ENCODE assay signal across 26 mouse cellular contexts in genomic region chr5:92964691-92965090, GRCm38 (mm10).
A peak's percentile ranks its signal among the peaks of the same experiment; 100 is the strongest.
DNase-seq lines count a peak whose midpoint lies in the region; ATAC-seq and TF ChIP-seq lines count a peak whose summit lies in the region.
"Had no signal": no experiment of that assay in that cellular context is flagged by ENCODE, and none has a peak within 500 bp of the region (broad histone marks: within the 10 kb centered on the region; RNA-seq: fewer than 3 reads in every experiment).

No protein-coding gene starts in this region.

- H3K4me3 ChIP-seq in CH12.LX (replicated peaks in 1 of 3; ENCODE audit: low read depth in 2 of 3, low read length in 2 of 3, poor library complexity in 1 of 3) = no peak overlapping the region
- no peak overlapping the region for H3K4me3 ChIP-seq in intestine, postnatal 0 days (ENCODE audit: low read depth, low read length)
- H3K4me3 ChIP-seq: embryonic facial prominence, embryonic 12.5 days; embryonic facial prominence, embryonic 15.5 days; erythroblast, embryonic 14.5 days; forebrain, embryonic 12.5 days; forebrain, embryonic 15.5 days; heart, adult 2 months; heart, embryonic 10.5 days; heart, embryonic 13.5 days; hindbrain, embryonic 12.5 days; hindbrain, embryonic 15.5 days had no signal

- no peak for TF ChIP-seq POLR2A in CH12.LX (IDR thresholded peaks at IDR 0.05; ENCODE audit: low read depth, low read length)

- no peak for TF ChIP-seq EP300 in CH12.LX (IDR thresholded peaks at IDR 0.05; ENCODE audit: low read length)

- 85% methylated on average over 13 of the region's 13 CpGs for WGBS in intestine, postnatal 0 days

- H3K27ac ChIP-seq in CH12.LX (ENCODE audit: insufficient read depth, low read depth) = no peak overlapping the region
- H3K27ac ChIP-seq in intestine, postnatal 0 days (ENCODE audit: low read depth, low read length) = no peak overlapping the region
- H3K27ac ChIP-seq: embryonic facial prominence, embryonic 12.5 days; embryonic facial prominence, embryonic 15.5 days; forebrain, embryonic 12.5 days; forebrain, embryonic 15.5 days; heart, adult 2 months; heart, embryonic 10.5 days; heart, embryonic 13.5 days; hindbrain, embryonic 12.5 days; hindbrain, embryonic 15.5 days had no signal

- H3K9ac ChIP-seq in CH12.LX (ENCODE audit: insufficient read depth, low read depth) = no peak overlapping the region
- no peak overlapping the region for H3K9ac ChIP-seq in intestine, postnatal 0 days (ENCODE audit: low read depth, low read length)
- H3K9ac ChIP-seq: embryonic facial prominence, embryonic 12.5 days; embryonic facial prominence, embryonic 15.5 days; forebrain, embryonic 12.5 days; forebrain, embryonic 15.5 days; heart, embryonic 13.5 days; hindbrain, embryonic 12.5 days; hindbrain, embryonic 15.5 days had no signal

- H3K79me2 ChIP-seq in CH12.LX (replicated peaks; ENCODE audit: control insufficient read depth, extremely low read depth, insufficient read depth, poor library complexity, severe bottlenecking) = no peaks in the 10 kb centered on the region

- dilution Hi-C loops in CH12.LX (cut with MboI; ENCODE audit: extremely low pct_ligation_motif_present, extremely low pct_unique_long_range_greater_than_20kb, low sequenced_read_pairs) = no loop called here

- H3K36me3 ChIP-seq in CH12.LX (replicated peaks in 1 of 2; ENCODE audit: control insufficient read depth in 1 of 2, insufficient read depth in 1 of 2, low read length in 1 of 2) = no peaks in the 10 kb centered on the region
- H3K36me3 ChIP-seq in intestine, postnatal 0 days (ENCODE audit: control insufficient read depth, insufficient read depth) = peaks cover 45% of the 10 kb centered on the region
- H3K36me3 ChIP-seq: embryonic facial prominence, embryonic 15.5 days; forebrain, embryonic 15.5 days; hindbrain, embryonic 15.5 days had no signal

- DNase-seq in CH12.LX (ENCODE audit: extremely low read depth) = no peak
- DNase-seq in induced T-regulatory cell, adult 2 months (ENCODE audit: low read depth) = peak; percentile 23
- no peak for DNase-seq in right cerebral cortex, postnatal 14 days
- no peak for DNase-seq in right cerebral cortex, adult 2 months (ENCODE audit: low spot score in 2 of 2)
- DNase-seq: adrenal gland, adult 8-10 months; adrenal gland, postnatal 25 days; cerebellum, adult 11-12 months; cerebellum, adult 9-10 months; cerebellum, postnatal 14 days; gastrocnemius, postnatal 25 days; heart, adult 2 months; heart, postnatal 14 days; heart, postnatal 4 days had no signal

- H3K9me3 ChIP-seq in CH12.LX (replicated peaks; ENCODE audit: low read length) = no peaks in the 10 kb centered on the region
- H3K9me3 ChIP-seq in intestine, postnatal 0 days (ENCODE audit: control insufficient read depth) = no peaks in the 10 kb centered on the region
- H3K9me3 ChIP-seq: embryonic facial prominence, embryonic 12.5 days; embryonic facial prominence, embryonic 15.5 days; forebrain, embryonic 12.5 days; forebrain, embryonic 15.5 days; heart, embryonic 10.5 days; heart, embryonic 13.5 days; hindbrain, embryonic 12.5 days; hindbrain, embryonic 15.5 days had no signal

- no peak for TF ChIP-seq CTCF in CH12.LX (conservative IDR thresholded peaks at IDR 0.05 in 1 of 2, IDR thresholded peaks at IDR 0.05 in 1 of 2; ENCODE audit: low read depth in 2 of 2, low read length in 2 of 2)
- no peak for TF ChIP-seq CTCF in intestine, postnatal 0 days (IDR thresholded peaks at IDR 0.05; ENCODE audit: low read depth)

- no peaks in the 10 kb centered on the region for H3K27me3 ChIP-seq in CH12.LX (replicated peaks)
- H3K27me3 ChIP-seq in intestine, postnatal 0 days (replicated peaks; ENCODE audit: control insufficient read depth, insufficient read depth, low read length) = no peaks in the 10 kb centered on the region
- H3K27me3 ChIP-seq: embryonic facial prominence, embryonic 15.5 days; forebrain, embryonic 12.5 days; forebrain, embryonic 15.5 days; heart, embryonic 13.5 days; hindbrain, embryonic 12.5 days; hindbrain, embryonic 15.5 days had no signal

- no peak overlapping the region for H3K4me2 ChIP-seq in CH12.LX (ENCODE audit: insufficient read depth, low read depth, poor library complexity, severe bottlenecking)
- no peak overlapping the region for H3K4me2 ChIP-seq in intestine, postnatal 0 days (replicated peaks; ENCODE audit: low read depth)
- H3K4me2 ChIP-seq: embryonic facial prominence, embryonic 12.5 days; embryonic facial prominence, embryonic 15.5 days; forebrain, embryonic 12.5 days; forebrain, embryonic 15.5 days; heart, embryonic 13.5 days; hindbrain, embryonic 12.5 days; hindbrain, embryonic 15.5 days had no signal

- no peak for TF ChIP-seq RAD21 in CH12.LX (IDR thresholded peaks at IDR 0.05; ENCODE audit: low read depth, low read length)

- in situ Hi-C loops in CH12.LX (cut with MboI; ENCODE audit: low pct_ligation_motif_present, low pct_unique_long_range_greater_than_20kb, low sequenced_read_pairs) = no loop called here

- ATAC-seq in common myeloid progenitor, adult 5-6 weeks (replicated peaks; ENCODE audit: low read depth, poor library complexity, severe bottlenecking) = peak; percentile 74
- no peak for ATAC-seq in intestine, postnatal 0 days
- ATAC-seq: activated CD4-positive, CD25-positive, alpha-beta regulatory T cell, adult 4 months; CD4-positive, CD25-positive, alpha-beta regulatory T cell, adult 4 months; forebrain, embryonic 15.5 days had no signal

- H3K4me1 ChIP-seq in CH12.LX (ENCODE audit: control insufficient read depth in 1 of 2, insufficient read depth in 2 of 2) = peaks cover 8 to 26% of the 10 kb centered on the region in 2 experiments
- no peaks in the 10 kb centered on the region; the same call in 1 of the 2 replicates for H3K4me1 ChIP-seq in intestine, postnatal 0 days (replicated peaks; ENCODE audit: control insufficient read depth, insufficient read depth, low read length)
- H3K4me1 ChIP-seq: forebrain, embryonic 12.5 days; hindbrain, embryonic 15.5 days had no signal

TF ChIP-seq in CH12.LX, 34 proteins besides CTCF, POLR2A, EP300 and RAD21:
- TF ChIP-seq BHLHE40 (IDR thresholded peaks at IDR 0.05; ENCODE audit: low read depth, low read length) (peak; percentile 29; the same call in 1 of the 2 replicates), HCFC1 (IDR thresholded peaks at IDR 0.05; ENCODE audit: low read depth, low read length) (no peak)
